Mouse (Mus musculus): Measurements from ENCODE around the gene Gm8237. TPM values are rescaled to one million over a fixed set of nuclear protein-coding genes. Genes with fewer than 3 reads are reported as not detected.
A peak's percentile ranks its signal among the peaks of the same experiment; 100 is the strongest.
"Not testable (repeated sequence)": the region's sequence is repeated elsewhere in the genome, so short reads cannot be mapped to it uniquely, and the experiment has no call there.

Gene Gm8237
- 0.09 and 0.12 TPM in 2 replicates for polyA plus RNA-seq (2016; fragmentation: Nextera tagmentation; extraction: Ambion mirVana)

DNA sequence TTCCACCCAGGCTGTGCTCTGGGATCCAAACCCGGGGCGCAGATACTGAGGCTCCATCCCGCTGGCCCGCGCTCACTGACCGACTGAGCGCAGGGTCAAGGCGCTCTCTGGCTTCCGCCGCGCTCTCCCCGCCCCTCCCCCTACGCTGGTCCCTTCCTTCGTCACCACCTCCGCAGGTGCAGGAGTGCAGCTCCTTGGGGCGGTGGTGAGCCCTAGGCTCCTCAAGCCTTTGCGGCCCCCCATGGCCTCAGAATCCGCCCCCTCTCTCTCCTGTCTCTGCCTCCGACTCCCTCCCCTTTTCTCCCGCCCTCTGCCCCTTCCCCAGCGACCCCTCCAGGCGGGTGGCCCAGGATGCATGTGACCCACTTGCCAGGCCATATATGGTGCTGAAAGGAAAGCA lies at the start of gene Gm8237:
Gene Gm8237, minus strand, starts transcription at position 142 of the 400 bp plus-strand sequence.
- peak; percentile 19 for DNase-seq (ENCODE audit: extremely low spot score, low spot score)
- H3K27ac ChIP-seq = peak within 1 kb of the TSS; percentile 67; the same call in 1 of the 2 replicates
- H3K4me3 ChIP-seq = peak within 1 kb of the TSS; percentile 56
- not testable (repeated sequence) for H3K9me3 ChIP-seq; H3K27me3 ChIP-seq (ENCODE audit: poor library complexity, severe bottlenecking); H3K4me1 ChIP-seq; H3K36me3 ChIP-seq (replicated peaks)
- WGBS = 0% methylated on average over 15 of the region's 22 CpGs

DNA sequence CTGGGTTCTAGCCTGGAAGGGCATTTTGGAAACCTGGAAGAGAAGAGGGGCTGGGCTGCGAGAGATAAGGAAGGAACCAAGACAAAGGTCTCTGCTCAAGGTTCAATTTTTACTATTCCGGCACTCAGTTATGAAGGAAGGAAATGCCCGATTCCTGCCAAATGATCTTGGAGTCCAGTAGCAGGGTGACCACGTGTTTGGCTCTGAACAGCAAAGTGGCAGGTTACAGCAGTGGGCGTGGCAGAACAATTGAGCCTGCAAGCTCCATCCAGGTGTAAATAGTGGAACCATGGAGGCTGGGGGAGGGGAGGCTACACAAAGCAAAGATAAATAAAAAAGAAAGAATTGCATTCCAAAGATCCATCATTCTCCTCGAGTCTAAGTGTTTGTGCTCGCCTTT lies 43.1 kb upstream of the Gm8237 start:
- not testable (repeated sequence) for H3K9me3 ChIP-seq; H3K4me3 ChIP-seq; H3K27ac ChIP-seq; DNase-seq (ENCODE audit: extremely low spot score, low spot score); H3K36me3 ChIP-seq (replicated peaks); H3K27me3 ChIP-seq (ENCODE audit: poor library complexity, severe bottlenecking); H3K4me1 ChIP-seq
- WGBS = 85% methylated on average over 7 of the region's 7 CpGs

DNA sequence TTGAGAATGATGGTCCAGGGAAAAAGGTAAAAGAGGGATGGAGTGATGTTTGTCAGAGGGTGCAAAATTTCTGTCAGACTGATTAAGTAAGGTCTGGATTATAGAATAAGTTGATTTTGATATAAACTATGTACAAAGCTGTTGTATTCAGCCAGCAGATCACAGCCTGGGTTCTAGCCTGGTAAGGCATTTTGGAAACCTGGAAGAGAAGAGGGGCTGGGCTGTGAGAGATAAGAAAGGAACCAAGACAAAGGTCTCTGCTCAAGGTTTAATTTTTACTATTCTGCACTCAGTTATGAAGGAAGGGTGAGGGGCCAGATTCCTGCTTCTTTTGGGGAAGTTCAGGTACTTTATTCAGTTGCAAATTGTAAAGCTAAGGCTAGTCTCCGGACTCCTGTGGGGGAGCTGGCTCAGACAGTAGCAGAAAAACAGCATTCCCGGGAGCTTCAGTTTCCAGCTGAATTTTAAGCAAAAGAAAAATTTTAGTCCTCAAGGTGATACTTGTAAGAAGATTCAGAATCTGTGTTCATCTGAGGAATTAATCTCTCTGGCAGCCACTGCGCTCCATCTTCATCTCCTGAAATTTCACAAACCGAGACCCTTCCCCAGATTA lies 38.3 kb upstream of the Gm8237 start:
- H3K36me3 ChIP-seq (replicated peaks); DNase-seq (ENCODE audit: extremely low spot score, low spot score); H3K27ac ChIP-seq; H3K27me3 ChIP-seq (ENCODE audit: poor library complexity, severe bottlenecking); H3K4me1 ChIP-seq; H3K9me3 ChIP-seq; H3K4me3 ChIP-seq: not testable (repeated sequence)
- 70% methylated on average over 4 of the region's 4 CpGs for WGBS

DNA sequence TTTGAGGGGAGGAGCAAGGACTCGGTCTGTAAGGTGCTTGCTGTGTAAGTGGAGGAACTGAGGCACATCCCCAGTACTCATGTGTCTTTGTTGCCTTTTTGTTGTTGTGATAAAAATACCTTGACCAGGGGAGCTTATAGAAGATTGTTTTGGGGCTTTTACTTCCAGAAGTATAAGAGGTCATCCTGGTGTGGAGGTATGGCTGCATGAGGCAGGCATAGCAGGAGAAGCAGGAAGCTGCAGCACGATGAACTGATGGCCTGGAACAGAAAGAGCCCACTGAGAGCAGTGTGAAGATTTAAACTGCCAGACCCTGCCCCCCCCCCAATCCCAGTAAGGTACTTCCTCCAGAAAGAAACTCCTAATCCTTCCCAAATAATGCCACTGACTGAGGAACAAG lies 33.5 kb upstream of the Gm8237 start:
- H3K9me3 ChIP-seq; H3K4me1 ChIP-seq; H3K27me3 ChIP-seq (ENCODE audit: poor library complexity, severe bottlenecking); DNase-seq (ENCODE audit: extremely low spot score, low spot score); H3K36me3 ChIP-seq (replicated peaks); H3K4me3 ChIP-seq; H3K27ac ChIP-seq: not testable (repeated sequence)
- WGBS = 83% methylated on average over 2 of the region's 2 CpGs

DNA sequence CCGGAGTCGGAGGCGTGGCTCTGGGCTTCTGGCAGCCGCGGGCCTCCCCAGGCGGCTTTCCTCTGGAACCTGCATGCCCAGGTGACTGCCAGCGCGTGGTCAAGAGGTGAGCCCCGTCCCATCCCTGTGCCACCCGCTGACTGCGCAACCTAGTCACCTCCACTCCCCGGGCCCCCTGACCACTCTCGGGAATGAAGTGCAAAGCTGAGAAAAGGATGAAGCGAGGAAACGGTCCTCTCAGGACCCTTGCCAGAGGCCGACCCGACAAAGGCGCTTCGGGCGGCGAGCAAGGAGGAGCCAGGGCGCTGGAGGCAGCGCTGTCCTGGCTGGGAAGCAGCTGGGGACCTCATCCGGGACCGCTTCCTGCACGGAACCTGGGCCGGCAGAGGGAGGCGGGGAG lies 391 bp downstream of the Gm8237 start:
- Histone ChIP-seq H3K27ac (peak overlapping the region; percentile 67; the same call in 1 of the 2 replicates), H3K4me3 (peak overlapping the region; percentile 56)
- not testable (repeated sequence) for H3K4me1 ChIP-seq; H3K9me3 ChIP-seq; H3K36me3 ChIP-seq (replicated peaks); H3K27me3 ChIP-seq (ENCODE audit: poor library complexity, severe bottlenecking)
- WGBS = under 1% methylated on average over 21 of the region's 28 CpGs
- DNase-seq (ENCODE audit: extremely low spot score, low spot score) = peak; percentile 17

DNA sequence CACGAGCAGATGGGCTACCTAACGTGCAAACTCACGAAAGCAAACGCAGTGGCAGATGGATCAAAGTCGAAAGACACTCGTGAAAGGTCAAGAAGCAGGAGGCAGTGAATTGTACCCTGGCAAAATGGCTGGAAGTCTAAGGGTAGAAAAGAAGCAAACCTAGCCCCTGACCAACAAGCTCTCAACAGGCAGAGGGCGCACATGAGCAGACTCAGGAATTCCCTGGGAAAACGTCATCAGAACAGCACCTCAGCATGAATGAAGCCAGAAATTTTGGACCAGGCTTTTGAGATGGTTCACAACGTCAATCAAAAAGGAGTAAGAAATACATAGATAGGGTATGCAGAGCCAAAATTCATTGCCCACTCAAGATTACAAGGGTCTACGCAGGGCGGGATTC lies 1.0 kb downstream of the Gm8237 start:
- H3K27me3 ChIP-seq (ENCODE audit: poor library complexity, severe bottlenecking); H3K4me1 ChIP-seq; H3K9me3 ChIP-seq; H3K36me3 ChIP-seq (replicated peaks); H3K27ac ChIP-seq; H3K4me3 ChIP-seq: not testable (repeated sequence)
- peak; percentile 60 for DNase-seq (ENCODE audit: extremely low spot score, low spot score)
- 11% methylated on average over 7 of the region's 11 CpGs for WGBS

DNA sequence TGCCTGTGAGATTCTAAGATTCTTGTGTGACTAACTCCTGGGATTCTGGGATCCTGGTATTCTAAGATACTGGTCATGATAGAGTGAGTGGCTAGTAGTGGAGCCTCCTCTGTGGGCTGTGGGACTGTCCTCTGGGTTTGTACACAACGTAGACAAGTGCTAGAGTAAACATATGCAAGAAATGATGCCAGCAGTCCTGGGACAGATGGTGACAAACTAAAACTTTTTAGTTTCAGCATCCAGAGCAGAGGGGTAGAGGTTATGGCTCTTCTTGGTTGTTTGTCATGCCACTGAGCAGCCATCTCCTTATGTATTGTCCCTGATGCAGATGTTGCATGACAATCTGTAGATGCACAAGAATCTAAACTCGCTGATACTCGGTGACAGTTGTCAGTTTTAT lies 24.3 kb downstream of the Gm8237 start:
- H3K4me3 ChIP-seq; H3K4me1 ChIP-seq; DNase-seq (ENCODE audit: extremely low spot score, low spot score); H3K36me3 ChIP-seq (replicated peaks); H3K27me3 ChIP-seq (ENCODE audit: poor library complexity, severe bottlenecking); H3K27ac ChIP-seq; H3K9me3 ChIP-seq: not testable (repeated sequence)
- 90% methylated on average over 3 of the region's 3 CpGs for WGBS

DNA sequence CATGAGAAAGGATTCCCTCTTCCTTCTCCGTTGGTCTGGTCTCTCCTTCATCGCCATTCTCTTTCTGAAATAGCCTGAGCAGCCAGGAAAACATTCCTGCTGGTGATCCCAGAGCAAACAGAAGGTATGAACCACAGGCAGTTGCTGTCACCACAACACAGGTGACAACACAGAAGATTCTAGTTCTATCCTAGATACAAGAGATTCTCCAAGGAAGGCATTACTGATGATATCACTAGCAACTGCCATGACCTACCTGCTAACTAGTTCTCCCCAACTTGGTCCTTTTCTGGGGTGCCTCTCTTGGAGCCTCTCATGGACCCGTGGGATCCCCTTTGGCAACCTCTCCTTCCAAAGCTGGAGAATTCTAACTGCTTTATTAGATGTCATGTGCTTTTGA lies 50.0 kb downstream of the Gm8237 start, which contains the start of gene Gm3424:
Gene Gm3424, minus strand, starts transcription at position 101 of the 400 bp plus-strand sequence.
- not testable (repeated sequence) for H3K27ac ChIP-seq; H3K36me3 ChIP-seq (replicated peaks); DNase-seq (ENCODE audit: extremely low spot score, low spot score); H3K4me3 ChIP-seq; H3K4me1 ChIP-seq; H3K27me3 ChIP-seq (ENCODE audit: poor library complexity, severe bottlenecking); H3K9me3 ChIP-seq
- WGBS = no CpG with 5 or more reads among the region's 3 CpGs

DNA sequence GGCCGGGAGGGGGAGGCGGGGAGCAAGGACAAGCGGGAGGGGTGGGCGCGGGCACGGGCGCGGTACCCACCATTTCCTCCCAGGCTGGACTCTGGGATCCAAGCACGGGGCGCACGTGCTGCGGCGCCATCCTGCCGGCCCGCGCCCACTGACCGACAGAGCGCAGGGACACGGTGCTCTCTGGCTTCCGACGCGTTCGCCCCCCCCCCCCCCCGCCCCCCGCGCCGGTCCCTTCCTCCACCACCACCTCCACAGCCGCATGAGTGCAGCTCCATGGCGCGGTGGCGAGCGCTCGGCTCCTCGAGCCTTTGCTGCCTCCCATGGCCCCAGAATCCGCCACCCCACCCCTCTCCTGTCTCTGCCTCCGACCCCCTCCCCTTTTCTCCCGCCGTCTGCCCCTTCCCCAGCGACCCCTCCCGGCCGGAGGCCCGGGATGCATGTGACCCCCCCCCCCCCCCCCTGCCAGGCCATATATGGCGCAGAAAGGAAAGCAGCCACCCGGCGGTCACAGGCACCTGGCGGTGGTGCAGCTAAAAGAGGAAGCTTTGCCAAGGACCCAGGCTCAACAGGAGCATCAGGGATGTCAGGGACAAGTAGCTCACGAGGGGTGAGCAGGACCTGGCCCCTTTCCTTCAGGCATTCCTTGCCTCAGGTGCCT lies 67.4 kb downstream of the Gm8237 start:
- H3K4me1 ChIP-seq; DNase-seq (ENCODE audit: extremely low spot score, low spot score); H3K9me3 ChIP-seq; H3K4me3 ChIP-seq; H3K27me3 ChIP-seq (ENCODE audit: poor library complexity, severe bottlenecking); H3K36me3 ChIP-seq (replicated peaks); H3K27ac ChIP-seq: not testable (repeated sequence)
- no CpG with 5 or more reads among the region's 47 CpGs for WGBS

Other genes with a start within 250 kb of the Gm8237 start
- gene Gm8265, start 247.4 kb downstream of the Gm8237 start, polyA plus RNA-seq (2016; fragmentation: Nextera tagmentation; extraction: Ambion mirVana) = not detected in 2 replicates
- gene Gm9603, start 192.9 kb downstream of the Gm8237 start, polyA plus RNA-seq (2016; fragmentation: Nextera tagmentation; extraction: Ambion mirVana) = not detected in 2 replicates
- 0.47 TPM in 1 of 2 replicates, not detected in the other for gene Gm3373, start 138.8 kb downstream of the Gm8237 start, polyA plus RNA-seq (2016; fragmentation: Nextera tagmentation; extraction: Ambion mirVana)
- 1.6 TPM in 2 replicates for gene Gm3383, start 72.4 kb downstream of the Gm8237 start, polyA plus RNA-seq (2016; fragmentation: Nextera tagmentation; extraction: Ambion mirVana)
- not detected in 2 replicates for gene Gm3424, start 50.1 kb downstream of the Gm8237 start, polyA plus RNA-seq (2016; fragmentation: Nextera tagmentation; extraction: Ambion mirVana)
- gene Gm3248, start 81.4 kb upstream of the Gm8237 start, polyA plus RNA-seq (2016; fragmentation: Nextera tagmentation; extraction: Ambion mirVana) = 0.26 and 0.59 TPM in 2 replicates
- not detected in 2 replicates for gene Gm3453, start 98.8 kb upstream of the Gm8237 start, polyA plus RNA-seq (2016; fragmentation: Nextera tagmentation; extraction: Ambion mirVana)
- gene Gm6337, start 177.9 kb upstream of the Gm8237 start, polyA plus RNA-seq (2016; fragmentation: Nextera tagmentation; extraction: Ambion mirVana) = not detected in 2 replicates
- gene Gm8206, start 213.6 kb upstream of the Gm8237 start, polyA plus RNA-seq (2016; fragmentation: Nextera tagmentation; extraction: Ambion mirVana) = 1.2 and 1.5 TPM in 2 replicates
- gene Gm3468, start 228.3 kb upstream of the Gm8237 start, polyA plus RNA-seq (2016; fragmentation: Nextera tagmentation; extraction: Ambion mirVana) = 2.5 and 2.9 TPM in 2 replicates
- not detected in 2 replicates for gene Gm3476, start 245.4 kb upstream of the Gm8237 start, polyA plus RNA-seq (2016; fragmentation: Nextera tagmentation; extraction: Ambion mirVana)

Measured in forebrain, embryonic 10.5 days (tissue).